Mouse (Mus musculus): ENCODE data around the gene Pla2g6. TPM values are rescaled to one million over a fixed set of nuclear protein-coding genes. Genes with fewer than 3 reads are reported as not detected.

Gene Pla2g6
- polyA plus RNA-seq, 1 experiment from 2014 or later: 26.1 TPM

- Histone ChIP-seq H3K4me2 (no peak overlapping the region), H3K4me1 (peaks cover 17% of the 10 kb centered on the region), H3K27ac (replicated peaks) (peak overlapping the region; percentile 73), H3K4me3 (replicated peaks) (no peak overlapping the region), H3K27me3 (replicated peaks) (no peaks in the 10 kb centered on the region), H3K9ac (replicated peaks) (peak overlapping the region; percentile 26; the same call in 1 of the 2 replicates), H3K36me3 (peaks cover 74% of the 10 kb centered on the region), H3K9me3 (replicated peaks) (no peaks in the 10 kb centered on the region)
- 69% methylated on average over 7 of the region's 7 CpGs for whole genome bisulfite sequencing
- no peak for ATAC-seq (ENCODE audit: low FRiP score)
These were observed 83.9 kb downstream of the Pla2g6 start for GRCm38 (mm10) chr15:79244071-79244893.

GRCm38 (mm10) chr15:79243234-79244042, 84.8 kb downstream of the Pla2g6 start:
- Histone ChIP-seq H3K9me3 (replicated peaks) (no peaks in the 10 kb centered on the region), H3K27me3 (replicated peaks) (no peaks in the 10 kb centered on the region), H3K9ac (replicated peaks) (no peak overlapping the region), H3K4me3 (replicated peaks) (no peak overlapping the region), H3K4me1 (peaks cover 17% of the 10 kb centered on the region), H3K36me3 (peaks cover 77% of the 10 kb centered on the region), H3K27ac (replicated peaks) (peak overlapping the region; percentile 76), H3K4me2 (peak overlapping the region; percentile 25)
- WGBS: 5% methylated on average over 10 of the region's 10 CpGs
- ATAC-seq (ENCODE audit: low FRiP score): peak; percentile 97

GRCm38 (mm10) chr15:79242574-79243233, 85.5 kb downstream of the Pla2g6 start:
- Histone ChIP-seq H3K9me3 (replicated peaks) (no peaks in the 10 kb centered on the region), H3K4me3 (replicated peaks) (no peak overlapping the region), H3K9ac (replicated peaks) (no peak overlapping the region), H3K27me3 (replicated peaks) (no peaks in the 10 kb centered on the region), H3K4me1 (peaks cover 17% of the 10 kb centered on the region), H3K4me2 (no peak overlapping the region), H3K27ac (replicated peaks) (peak overlapping the region; percentile 60), H3K36me3 (peaks cover 77% of the 10 kb centered on the region)
- peak; percentile 39 for ATAC-seq (ENCODE audit: low FRiP score)
- WGBS: 74% methylated on average over 13 of the region's 13 CpGs

GRCm38 (mm10) chr15:79238036-79238435, 90.2 kb downstream of the Pla2g6 start:
- no peak overlapping the region for H3K9ac ChIP-seq (replicated peaks)
- no peak for ATAC-seq (ENCODE audit: low FRiP score)
- H3K36me3 ChIP-seq: peaks cover 70% of the 10 kb centered on the region
- H3K27me3 ChIP-seq (replicated peaks): no peaks in the 10 kb centered on the region
- no peak overlapping the region for H3K4me2 ChIP-seq
- H3K27ac ChIP-seq (replicated peaks): no peak overlapping the region
- WGBS: 65% methylated on average over 6 of the region's 6 CpGs
- peaks cover 4% of the 10 kb centered on the region; the same call in 1 of the 2 replicates for H3K4me1 ChIP-seq
- no peaks in the 10 kb centered on the region for H3K9me3 ChIP-seq (replicated peaks)
- no peak overlapping the region for H3K4me3 ChIP-seq (replicated peaks)

MicroRNAs encoded within 50 kb of the gene (microRNA counts, 519-probe panel; counts per million panel counts)
- microRNA mmu-miR-1943: 1,909 counts per million, percentile 37 among the panel's probes with 10 or more counts

Small RNA genes within 50 kb of the gene (microRNA-seq; reads per million reads assigned to microRNA genes)
- 0.69 reads per million for gene Mir1943

Other genes with a start within 250 kb of the Pla2g6 start
- 11.6 and 12.2 TPM in 2 replicates for gene Micall1, start 219.5 kb downstream of the Pla2g6 start, polyA plus RNA-seq (2015; fragmentation: Nextera tagmentation; extraction: Ambion mirVana)
- gene Polr2f, start 187.4 kb downstream of the Pla2g6 start, polyA plus RNA-seq (2015; fragmentation: Nextera tagmentation; extraction: Ambion mirVana): 248 and 249 TPM in 2 replicates
- gene 1700088E04Rik, start 187.1 kb downstream of the Pla2g6 start, polyA plus RNA-seq (2015; fragmentation: Nextera tagmentation; extraction: Ambion mirVana): 11.3 and 12.6 TPM in 2 replicates
- gene Sox10, start 163.2 kb downstream of the Pla2g6 start, polyA plus RNA-seq (2015; fragmentation: Nextera tagmentation; extraction: Ambion mirVana): 11.6 and 13.4 TPM in 2 replicates
- gene Pick1, start 99.2 kb downstream of the Pla2g6 start, polyA plus RNA-seq (2015; fragmentation: Nextera tagmentation; extraction: Ambion mirVana): 89.9 and 99.7 TPM in 2 replicates
- 1.3 and 1.5 TPM in 2 replicates for gene Gm49486, start 99.0 kb downstream of the Pla2g6 start, polyA plus RNA-seq (2015; fragmentation: Nextera tagmentation; extraction: Ambion mirVana)
- 0.27 and 0.40 TPM in 2 replicates for gene Slc16a8, start 73.6 kb downstream of the Pla2g6 start, polyA plus RNA-seq (2015; fragmentation: Nextera tagmentation; extraction: Ambion mirVana)
- 2.0 and 4.0 TPM in 2 replicates for gene Baiap2l2, start 42.9 kb downstream of the Pla2g6 start, polyA plus RNA-seq (2015; fragmentation: Nextera tagmentation; extraction: Ambion mirVana)
- gene Maff, start 18.2 kb upstream of the Pla2g6 start, polyA plus RNA-seq (2015; fragmentation: Nextera tagmentation; extraction: Ambion mirVana): 0.81 and 1.7 TPM in 2 replicates
- gene Tmem184b, start 75.2 kb upstream of the Pla2g6 start, polyA plus RNA-seq (2015; fragmentation: Nextera tagmentation; extraction: Ambion mirVana): 43.1 and 46.3 TPM in 2 replicates
- 178 and 216 TPM in 2 replicates for gene Csnk1e, start 127.2 kb upstream of the Pla2g6 start, polyA plus RNA-seq (2015; fragmentation: Nextera tagmentation; extraction: Ambion mirVana)
- not detected in 2 replicates for gene Kcnj4, start 176.9 kb upstream of the Pla2g6 start, polyA plus RNA-seq (2015; fragmentation: Nextera tagmentation; extraction: Ambion mirVana)
- 18.5 and 23.9 TPM in 2 replicates for gene Kdelr3, start 188.0 kb upstream of the Pla2g6 start, polyA plus RNA-seq (2015; fragmentation: Nextera tagmentation; extraction: Ambion mirVana)
- 47.9 and 49.6 TPM in 2 replicates for gene Ddx17, start 218.4 kb upstream of the Pla2g6 start, polyA plus RNA-seq (2015; fragmentation: Nextera tagmentation; extraction: Ambion mirVana)